Mouse (Mus musculus): ENCODE results near the gene Stt3b.

Stt3b gene

DNA sequence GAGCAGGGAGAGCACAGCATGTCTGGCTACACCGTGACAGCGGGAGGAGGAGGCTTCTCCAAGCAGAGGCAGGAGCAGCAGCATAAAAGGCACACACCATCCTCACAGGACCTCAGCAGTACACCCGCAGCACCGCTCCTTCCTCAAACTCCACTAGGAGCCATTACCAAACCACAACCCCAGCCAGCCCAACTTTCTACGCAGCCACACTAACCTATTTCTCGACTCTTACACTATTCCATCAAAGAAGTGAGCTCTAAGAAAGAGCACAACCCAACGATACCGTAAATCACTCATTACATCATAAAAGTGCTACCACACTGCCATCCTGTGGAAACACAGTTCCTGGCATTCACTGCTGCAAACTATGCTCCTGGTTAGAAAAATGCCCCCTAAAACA is 48.8 kb downstream of the Stt3b start:
- DNase-seq (ENCODE audit: low read depth) = no peak

DNA sequence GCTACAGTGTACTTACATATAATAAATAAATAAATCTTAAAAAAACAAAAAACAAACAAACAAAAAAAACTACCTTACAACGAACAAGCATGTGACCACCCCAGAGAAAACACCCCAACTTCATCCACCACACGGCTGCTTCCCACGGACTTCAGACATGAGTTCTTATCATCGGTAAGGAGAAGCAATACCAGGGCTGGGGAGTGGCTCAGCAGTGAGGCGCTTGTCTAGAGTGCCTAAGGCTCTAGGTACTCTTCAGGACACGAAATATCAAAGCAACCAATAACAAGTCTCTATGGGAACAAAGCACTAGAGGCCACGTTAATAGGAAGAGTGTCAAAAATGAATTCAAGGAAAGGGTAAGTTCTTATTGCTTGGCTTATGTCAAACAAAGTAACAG is 49.8 kb downstream of the Stt3b start:
- no peak for DNase-seq (ENCODE audit: low read depth)

DNA sequence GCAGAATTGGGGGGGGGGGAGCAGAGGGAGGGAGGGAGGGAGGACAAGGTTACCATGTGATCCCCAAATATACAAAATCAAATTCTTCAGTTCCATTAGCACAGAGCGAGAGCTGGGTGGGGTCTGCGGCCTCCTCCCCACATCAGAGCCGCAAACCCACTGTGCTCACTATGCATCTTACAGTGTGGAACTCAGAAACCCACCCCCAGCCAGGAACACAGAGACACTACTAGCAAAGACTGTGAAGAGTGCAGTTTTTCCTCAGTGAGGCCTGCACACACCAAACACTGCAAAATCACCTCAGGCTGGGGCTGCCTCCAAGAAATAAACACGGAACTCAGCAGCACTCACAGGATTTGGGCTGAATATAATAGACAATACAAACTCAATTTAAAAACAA is 50.4 kb downstream of the Stt3b start:
- no peak for DNase-seq (ENCODE audit: low read depth)

DNA sequence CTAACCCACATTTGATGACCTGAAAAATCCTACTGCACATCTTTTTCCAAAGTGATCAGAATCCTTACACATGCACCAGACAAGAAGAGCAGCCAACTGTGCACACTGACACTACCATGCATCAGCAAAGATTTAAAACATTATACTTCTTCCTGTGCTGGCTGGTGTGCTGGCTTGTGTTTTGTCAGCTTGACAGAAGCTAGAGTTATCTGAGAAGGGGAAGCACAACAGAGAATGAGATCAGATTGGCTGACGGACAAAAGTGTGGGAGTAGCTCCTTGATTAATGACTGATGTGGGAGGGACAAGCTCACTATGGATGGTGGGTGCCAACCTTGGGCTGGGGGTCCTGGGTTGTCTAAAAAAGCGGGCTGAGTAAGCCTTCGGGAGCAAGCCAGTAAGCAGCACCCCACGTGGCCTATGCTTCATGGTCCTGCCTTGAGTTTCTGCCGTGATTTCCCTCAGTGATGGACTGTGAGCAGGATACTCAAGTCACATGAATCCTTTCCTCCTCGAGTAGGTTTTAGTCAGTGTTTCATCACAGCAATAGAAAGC is 52.4 kb downstream of the Stt3b start:
- DNase-seq (ENCODE audit: low read depth) = no peak

DNA sequence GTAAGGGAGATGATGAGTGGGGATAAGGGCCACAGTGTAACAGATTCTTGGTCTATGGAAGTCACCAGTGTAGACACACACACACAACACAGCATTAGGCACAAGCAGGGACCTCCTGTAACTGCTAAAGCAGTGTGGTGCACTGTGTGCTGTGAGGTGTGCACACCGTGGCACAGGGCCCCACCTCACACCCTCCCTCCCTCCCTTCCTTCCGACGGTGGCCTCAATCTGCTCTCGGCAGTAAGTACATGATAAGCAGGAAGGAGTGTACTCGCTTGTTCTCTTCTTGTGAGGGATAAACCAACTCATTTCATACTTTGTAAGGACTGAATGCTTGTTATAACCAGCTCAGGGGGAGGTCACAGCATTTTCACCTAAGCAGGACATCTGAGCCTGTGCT is 61.1 kb downstream of the Stt3b start:
- no peak for DNase-seq (ENCODE audit: low read depth)

DNA sequence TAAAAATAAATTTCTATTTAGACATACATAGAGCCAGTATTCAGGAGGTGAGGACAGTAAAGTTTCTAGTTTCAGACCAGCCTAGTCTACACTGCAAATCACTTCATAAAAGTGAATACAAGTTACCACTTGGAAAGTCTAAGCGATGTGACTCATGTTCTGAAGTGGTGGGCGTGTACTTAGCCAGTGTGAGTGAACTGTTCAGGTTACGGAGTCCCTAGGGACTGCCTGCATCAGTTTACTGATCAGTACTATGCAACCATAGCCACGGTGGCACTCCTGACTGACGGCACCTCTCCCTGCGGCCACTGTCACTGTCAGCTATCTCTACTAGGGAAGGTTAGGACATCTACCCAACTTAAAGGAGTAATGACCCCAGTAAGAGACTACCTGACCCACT is 65.1 kb downstream of the Stt3b start:
- DNase-seq (ENCODE audit: low read depth) = no peak

DNA sequence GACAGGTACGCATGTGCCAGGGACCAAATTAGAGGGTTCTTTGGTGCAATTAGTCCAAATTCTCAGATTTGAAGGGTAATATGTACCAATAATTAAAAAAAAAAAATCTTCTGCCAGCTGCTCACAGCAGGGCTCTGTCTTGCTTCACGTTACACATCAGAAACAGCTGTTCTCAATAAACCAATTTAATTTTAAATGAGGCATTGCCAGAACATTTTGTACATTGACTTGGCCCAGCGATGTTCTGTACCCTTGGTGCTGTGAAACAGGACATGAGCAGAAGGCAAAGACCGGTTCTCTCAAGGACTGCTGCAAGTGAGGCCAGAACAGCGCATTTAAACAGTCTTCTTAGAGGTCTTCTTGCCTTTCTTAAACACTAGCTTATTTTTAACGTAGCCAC is 66.6 kb downstream of the Stt3b start:
- no peak for DNase-seq (ENCODE audit: low read depth)

DNA sequence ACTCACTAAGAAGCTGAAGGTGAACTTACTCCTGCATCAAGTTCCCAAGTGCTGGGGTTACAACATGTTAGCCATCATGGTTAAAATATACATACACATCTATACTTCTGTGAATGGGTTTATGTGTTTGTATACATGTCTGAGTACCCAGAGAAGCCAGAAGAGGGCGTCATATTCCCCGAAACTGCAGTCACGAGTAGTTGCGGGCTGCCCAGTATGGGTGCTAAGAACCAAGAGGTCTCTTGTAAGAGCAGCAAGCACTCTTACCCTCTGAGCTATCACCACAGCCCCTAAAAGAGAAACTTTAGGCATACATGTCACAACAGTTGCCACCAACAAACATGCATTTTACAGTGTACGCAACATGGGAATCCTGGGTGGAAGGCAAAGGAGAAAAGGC is 70.4 kb downstream of the Stt3b start:
- no peak for DNase-seq (ENCODE audit: low read depth)

DNA sequence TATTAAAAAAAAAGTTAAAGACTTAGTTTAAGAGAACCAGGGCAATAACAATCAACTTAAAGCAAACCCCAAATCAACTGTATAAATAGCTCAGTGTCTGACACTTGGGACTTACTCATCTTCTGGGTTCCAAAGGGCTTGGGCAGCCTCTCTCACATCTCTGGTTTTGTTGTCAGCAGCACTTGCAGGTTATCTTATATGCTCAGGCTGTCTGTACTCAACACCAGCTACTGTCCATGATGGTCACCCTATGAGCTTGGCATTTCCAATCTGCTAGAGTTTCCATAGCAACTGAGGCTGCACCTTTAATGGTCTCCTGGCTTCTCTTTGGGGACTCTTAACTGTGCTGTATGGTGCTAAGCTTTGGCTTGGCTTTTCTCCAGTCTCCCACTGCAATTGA is 72.3 kb downstream of the Stt3b start:
- DNase-seq (ENCODE audit: low read depth) = no peak

DNA sequence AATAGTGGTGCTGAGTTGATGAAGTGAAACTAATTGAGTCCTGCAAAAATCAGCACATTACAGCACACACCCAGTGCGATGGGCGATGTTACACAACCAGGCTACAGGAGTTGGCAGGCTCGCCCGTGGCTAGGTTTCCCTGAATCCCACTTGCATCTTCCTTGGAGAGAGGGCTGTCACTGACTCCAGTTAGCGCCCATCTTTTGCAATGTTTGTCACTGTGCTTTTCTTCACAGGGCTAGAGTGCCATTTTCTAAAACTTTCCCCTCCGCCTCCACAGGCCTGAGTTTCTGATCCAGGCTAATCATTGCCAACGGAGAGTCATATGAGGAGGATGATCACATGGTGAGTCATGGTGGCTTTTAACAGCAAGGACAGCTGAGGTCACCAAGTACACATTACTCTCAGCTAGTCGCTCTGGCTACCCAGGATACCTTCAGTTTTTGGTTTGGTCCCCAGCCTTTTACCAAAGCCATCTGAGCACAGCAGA is 73.8 kb downstream of the Stt3b start:
- no peak for DNase-seq (ENCODE audit: low read depth)

DNA sequence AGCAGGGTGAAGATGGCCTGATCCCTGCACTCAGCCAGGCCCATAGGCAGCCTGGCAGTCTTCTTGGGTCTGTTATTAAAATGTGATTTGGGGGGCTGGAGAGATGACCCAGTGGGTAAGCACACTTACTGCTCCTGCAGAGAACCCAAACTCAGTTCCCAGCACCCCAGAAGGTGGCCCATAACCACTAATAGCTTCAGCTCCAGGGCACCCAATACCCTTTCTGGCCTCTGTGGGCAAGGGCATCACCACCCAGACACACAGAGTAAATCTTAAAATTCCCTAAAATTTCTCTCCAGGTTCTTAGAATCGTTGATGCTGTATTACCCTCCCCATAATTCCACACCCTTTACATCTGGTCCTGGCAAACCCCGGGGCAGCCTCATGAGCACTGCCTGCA is 75.7 kb downstream of the Stt3b start:
- DNase-seq (ENCODE audit: low read depth) = no peak

DNA sequence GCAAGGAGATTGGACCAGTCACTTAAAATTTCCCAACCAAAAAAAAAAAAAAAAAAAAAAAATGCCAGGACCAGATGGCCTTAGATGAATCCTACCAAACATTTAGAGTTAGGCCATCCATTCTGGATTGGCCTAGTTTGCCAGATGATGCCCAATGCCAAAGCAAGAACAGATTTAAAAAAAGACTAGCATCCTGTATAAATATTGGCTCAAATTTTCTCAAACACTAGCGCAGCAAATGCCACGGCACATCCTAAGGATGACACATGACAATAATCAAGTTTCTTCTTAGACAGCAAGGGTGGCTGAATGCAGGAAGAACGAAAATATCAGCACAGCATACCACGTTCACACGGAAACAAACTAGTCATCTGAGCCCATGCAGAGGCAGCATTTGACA is 76.5 kb downstream of the Stt3b start:
- DNase-seq (ENCODE audit: low read depth) = no peak

DNA sequence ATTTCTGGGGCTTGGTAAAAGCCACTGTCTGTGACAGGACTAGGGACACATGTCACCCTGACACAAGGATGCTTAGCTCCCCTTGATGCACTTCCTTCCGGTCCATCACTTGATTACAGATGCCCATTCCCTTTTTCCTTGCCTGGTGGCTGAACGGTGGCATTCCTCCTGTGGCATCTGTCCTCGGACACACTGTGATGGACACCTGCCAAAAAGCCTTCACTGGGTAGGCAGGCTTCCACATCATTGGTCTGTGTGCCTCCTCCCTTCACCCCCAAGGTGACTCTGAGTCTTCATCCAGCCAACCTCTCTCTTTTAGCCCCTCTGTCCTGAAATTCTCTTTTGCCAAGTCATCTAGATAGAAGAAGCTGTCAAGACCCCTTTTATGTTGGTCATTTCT is 78.7 kb downstream of the Stt3b start:
- DNase-seq (ENCODE audit: low read depth) = no peak

DNA sequence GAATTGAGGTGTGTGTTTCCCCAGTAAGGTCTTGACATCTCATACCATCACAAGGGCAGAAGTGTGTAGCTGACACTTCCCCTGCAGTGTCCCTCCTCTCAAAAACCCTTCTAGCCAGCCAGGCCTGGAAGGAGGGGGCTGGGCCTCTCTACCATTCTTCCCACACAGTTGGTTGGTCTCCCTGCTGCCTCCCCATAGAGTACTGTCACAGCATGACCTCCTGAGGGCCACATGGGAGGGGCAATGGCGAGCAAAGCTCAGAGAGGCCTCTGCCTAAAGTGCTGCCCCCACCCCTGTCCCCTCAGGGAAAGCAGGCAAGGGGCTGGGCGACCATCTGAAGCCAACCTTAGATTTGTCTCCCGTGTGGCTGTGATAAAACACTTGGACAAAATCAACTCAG is 80.1 kb downstream of the Stt3b start:
- no peak for DNase-seq (ENCODE audit: low read depth)

DNA sequence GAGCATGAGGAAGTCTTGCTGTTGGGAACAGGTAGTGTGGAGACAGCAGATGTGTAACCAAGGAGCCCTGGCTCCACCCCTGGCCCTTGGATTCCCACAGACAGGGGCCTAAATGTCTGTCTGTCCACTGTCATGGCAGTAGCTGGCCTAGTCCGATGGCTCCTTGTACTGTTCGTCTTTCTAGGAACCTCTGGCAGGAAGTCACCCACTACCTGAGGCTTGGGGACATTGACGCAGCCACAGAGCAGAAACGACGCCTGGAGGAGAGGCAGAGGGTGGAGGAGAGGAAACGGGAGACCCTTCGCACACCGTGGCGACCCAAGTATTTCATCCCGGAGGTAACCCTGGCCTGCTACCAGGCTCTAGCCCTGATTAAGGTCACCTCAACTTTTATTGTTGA is 80.5 kb downstream of the Stt3b start:
- no peak for DNase-seq (ENCODE audit: low read depth)

DNA sequence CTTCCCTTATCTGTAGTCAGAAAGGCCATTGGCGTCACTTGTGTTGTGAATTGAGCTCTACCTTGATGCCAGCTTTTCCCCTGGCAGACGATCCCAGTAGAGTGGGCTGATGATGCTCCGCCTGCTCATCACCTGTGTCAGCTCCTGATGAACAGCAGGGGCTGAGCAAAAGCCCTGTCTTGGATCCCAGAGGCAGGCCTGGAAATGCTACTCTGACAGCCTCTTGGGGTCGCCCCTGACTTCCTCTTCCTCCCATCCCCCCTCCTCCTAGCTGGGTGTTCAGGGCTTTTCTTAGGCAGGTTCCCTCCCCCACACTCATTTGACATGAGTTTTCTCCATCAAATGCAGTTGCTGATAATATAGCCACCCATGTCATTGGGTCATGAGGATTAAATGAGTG is 81.1 kb downstream of the Stt3b start:
- DNase-seq (ENCODE audit: low read depth) = no peak

DNA sequence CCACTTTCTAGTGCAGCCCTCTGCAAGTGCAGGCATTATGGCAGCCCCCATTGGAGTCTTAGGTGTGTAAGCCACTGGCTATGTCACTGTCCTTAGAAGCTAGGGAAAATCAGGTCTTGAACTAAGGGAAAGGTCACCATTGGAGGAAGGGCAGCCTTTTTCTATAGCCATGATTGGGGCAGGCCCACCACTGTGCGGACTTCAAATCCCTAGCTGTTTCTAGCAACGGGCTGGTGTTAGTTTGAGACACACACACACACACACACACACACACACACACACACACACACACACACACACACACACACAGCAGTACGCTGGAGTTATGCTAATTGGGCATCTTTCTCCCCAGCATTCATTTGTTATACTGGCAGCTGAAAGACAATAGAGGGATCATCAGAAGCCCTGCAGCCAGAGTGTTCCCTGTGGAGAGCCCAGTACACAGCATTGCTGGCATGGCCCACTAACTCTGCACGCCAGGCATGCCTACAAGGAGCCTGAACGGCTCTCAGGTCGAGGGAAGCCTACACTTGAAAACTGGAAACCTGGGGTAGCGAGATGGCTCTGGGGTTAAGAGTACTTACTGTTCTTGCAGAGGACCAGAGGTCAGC is 85.4 kb downstream of the Stt3b start:
- DNase-seq (ENCODE audit: low read depth) = no peak

DNA sequence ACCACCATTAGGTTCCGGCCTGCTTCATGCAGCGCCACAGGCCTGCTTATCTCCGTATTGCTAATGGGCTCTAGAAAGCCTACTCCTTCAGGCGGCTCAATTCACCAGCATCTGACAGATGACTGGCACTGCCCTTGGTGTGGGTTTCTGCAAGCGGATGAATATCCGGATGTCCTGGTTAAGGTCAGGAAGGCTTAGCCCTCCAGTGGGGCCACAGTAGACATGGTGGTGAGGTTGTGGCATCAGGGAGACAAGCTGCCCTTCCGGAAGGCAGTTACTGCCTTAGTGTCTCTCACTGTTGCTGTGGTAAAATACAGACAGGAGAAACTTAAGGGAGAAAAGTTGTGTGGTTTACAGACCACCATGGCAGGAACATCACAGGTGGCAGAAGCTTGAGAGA is 89.0 kb downstream of the Stt3b start:
- DNase-seq (ENCODE audit: low read depth) = no peak

DNA sequence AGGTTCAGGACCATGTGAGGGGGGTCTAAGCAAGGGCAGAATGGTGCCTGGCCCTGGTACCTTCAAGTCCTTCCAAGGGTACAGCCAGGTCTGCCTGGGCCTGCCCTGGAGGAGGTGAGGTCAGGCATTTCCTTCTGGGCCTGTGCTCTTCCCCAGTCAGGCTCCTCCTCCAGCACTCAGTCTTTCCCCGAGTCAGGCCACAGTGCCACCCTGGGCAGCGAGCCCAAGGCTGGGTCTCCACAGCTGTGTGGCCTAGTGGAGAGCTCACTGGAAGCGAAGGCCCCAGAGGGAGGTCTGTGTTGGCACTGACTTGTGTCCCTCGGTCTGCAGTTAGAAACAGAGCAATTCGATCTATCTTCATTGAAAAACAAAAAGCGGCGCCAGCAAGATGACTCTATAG is 89.8 kb downstream of the Stt3b start:
- DNase-seq (ENCODE audit: low read depth) = no peak

DNA sequence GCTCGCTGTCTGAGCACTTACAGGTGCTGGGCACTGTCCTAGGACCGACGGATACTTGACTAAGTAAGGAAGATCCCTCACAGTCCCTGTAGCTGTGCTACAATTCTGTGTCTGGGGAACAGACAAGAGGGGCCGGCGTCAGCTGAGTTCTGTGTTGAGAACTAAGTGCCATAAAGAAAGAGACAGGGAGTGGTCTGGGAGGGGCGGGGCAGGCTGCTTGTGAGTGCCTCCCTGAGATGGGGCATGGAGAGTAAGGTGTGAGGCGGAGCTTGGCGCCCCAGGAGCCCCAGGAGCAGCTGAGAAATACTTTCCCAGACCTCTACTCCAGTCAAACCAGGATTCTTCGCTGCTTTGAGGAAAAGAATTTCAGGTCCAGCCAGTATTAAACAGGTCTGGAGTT is 92.2 kb downstream of the Stt3b start:
- DNase-seq (ENCODE audit: low read depth) = no peak

DNA sequence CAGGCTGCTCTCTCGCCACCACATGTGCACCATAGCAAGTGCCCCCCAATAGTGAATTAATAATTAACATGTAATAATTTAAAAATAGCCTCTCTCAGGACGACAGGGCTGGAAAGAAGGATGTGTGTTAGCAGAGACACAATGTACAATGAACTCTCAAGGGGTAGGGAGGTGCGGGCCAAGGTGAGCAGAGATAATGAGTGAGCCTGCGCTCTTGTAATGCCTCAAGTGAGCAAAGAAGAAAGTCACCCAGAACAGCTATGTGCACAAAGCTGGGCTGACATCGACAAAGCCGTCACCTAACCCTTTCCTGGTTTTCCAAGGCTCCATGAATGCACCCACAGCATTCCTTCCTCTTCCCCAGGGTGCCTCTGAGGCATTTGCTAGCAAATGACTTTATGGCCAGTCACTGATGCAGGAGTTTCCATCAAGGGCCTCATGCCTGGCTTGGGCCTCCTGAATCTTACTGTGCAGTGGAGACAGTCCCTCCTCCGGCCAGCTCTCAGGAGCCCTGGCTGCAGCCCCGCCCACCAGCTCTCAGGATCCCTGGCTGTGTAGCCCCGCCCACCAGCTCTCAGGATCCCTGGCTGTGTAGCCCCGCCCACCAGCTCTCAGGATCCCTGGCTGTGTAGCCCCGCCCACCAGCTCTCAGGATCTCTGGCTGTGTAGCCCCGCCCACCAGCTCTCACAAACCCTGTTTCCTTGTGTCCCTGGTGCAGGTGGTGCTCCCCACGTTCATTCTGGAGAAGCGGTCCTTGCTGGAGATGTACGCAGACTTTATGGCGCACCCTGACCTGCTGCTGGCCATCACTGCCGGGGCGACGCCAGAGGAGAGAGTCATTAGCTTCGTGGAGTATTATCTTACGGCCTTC is 94.2 kb downstream of the Stt3b start:
- no peak for DNase-seq (ENCODE audit: low read depth)

DNA sequence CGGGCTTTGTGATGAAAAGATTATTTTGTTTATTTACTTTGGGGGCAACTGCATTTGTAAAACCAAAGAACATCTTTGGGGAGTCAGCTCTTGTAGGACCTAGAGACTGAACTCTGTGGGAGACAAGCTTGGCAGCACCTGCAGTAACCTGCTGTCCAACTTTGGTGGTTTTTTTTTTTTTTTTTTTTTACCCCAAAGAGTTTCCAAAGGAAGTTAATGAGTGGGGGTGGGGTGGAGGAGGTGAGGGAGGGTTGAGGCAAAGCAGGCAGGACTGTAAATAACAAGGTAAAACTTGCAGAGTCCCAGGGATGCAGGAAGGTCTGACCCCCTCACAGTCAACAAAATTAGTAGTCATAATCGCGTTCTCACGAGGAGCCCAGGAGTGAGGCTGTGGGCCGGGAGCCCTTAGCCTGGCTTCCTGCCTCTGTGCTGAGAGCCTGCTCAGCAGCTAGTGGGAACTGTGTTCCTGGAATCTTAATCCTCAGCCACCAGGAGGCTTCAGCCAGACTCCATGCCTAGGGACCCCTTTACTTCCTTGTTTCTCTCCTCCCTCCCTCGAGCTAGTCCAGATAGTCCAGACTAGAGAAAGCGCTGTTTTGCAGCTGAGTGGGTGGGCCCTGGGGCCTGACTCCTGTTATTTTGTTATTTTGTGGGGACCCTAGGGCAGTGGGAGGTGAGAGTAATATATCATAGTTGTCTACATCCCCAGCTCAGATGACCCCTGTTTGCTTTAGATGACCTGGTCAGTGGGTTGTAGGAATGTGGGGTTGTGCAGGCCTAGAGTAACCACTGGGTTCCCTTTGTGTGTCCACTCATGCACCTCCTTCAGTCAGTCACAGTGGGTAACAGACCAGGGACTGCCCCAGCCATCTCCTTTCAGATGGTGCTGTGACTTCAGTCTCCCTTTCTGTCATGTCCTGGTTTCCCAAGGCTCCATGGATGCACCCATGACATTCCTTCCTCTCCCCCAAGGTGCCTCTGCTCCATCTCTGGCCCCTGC is 95.3 kb downstream of the Stt3b start:
- no peak for DNase-seq (ENCODE audit: low read depth)

Data from c-Kit-positive CD71-negative TER-119-negative erythroid progenitor cells, embryonic 14.5 days (primary cell).